Mouse (Mus musculus) kidney, adult 9 months (tissue): ENCODE data around the gene Atg7.

Experiments
- DNase-seq: peaks from one replicate; pipeline ENCODE4 v3.0.0; 2022

The Atg7 gene

GRCm38 (mm10) chr6:114858722-114859053 lies 215.8 kb downstream of the Atg7 start:
- no peak for DNase-seq

GRCm38 (mm10) chr6:114860677-114861568 lies 218.0 kb downstream of the Atg7 start:
- DNase-seq: no peak

GRCm38 (mm10) chr6:114861591-114861990 lies 218.7 kb downstream of the Atg7 start:
- no peak for DNase-seq

GRCm38 (mm10) chr6:114862046-114862445 lies 219.1 kb downstream of the Atg7 start:
- no peak for DNase-seq

GRCm38 (mm10) chr6:114863501-114863900 lies 220.6 kb downstream of the Atg7 start:
- peak; percentile 50 for DNase-seq

GRCm38 (mm10) chr6:114864421-114864820 lies 221.5 kb downstream of the Atg7 start:
- DNase-seq: no peak

GRCm38 (mm10) chr6:114866078-114866477 lies 223.2 kb downstream of the Atg7 start:
- DNase-seq: peak; percentile 47

GRCm38 (mm10) chr6:114866619-114867018 lies 223.7 kb downstream of the Atg7 start:
- peak; percentile 56 for DNase-seq

- DNase-seq: no peak
Observed at GRCm38 (mm10) chr6:114868656-114869055, 225.8 kb downstream of the Atg7 start.

GRCm38 (mm10) chr6:114869501-114870076 lies 226.7 kb downstream of the Atg7 start:
- no peak for DNase-seq

- DNase-seq: no peak
Observed at GRCm38 (mm10) chr6:114871010-114871660, 228.2 kb downstream of the Atg7 start.

GRCm38 (mm10) chr6:114873808-114874137 lies 230.9 kb downstream of the Atg7 start:
- no peak for DNase-seq

- peak; percentile 65 for DNase-seq
Observed at GRCm38 (mm10) chr6:114874138-114874928, 231.4 kb downstream of the Atg7 start.

- peak; percentile 97 for DNase-seq
Observed at GRCm38 (mm10) chr6:114875018-114875558, 232.2 kb downstream of the Atg7 start.

- peak; percentile 32 for DNase-seq
Observed at GRCm38 (mm10) chr6:114876033-114876432, 233.1 kb downstream of the Atg7 start.

- peak; percentile 61 for DNase-seq
Observed at GRCm38 (mm10) chr6:114876546-114876945, 233.6 kb downstream of the Atg7 start.

GRCm38 (mm10) chr6:114878841-114879520 lies 236.1 kb downstream of the Atg7 start:
- DNase-seq: peak; percentile 92

- DNase-seq: no peak
Observed at GRCm38 (mm10) chr6:114880798-114881197, 237.9 kb downstream of the Atg7 start.

- no peak for DNase-seq
Observed at GRCm38 (mm10) chr6:114882212-114882611, 239.3 kb downstream of the Atg7 start.

- no peak for DNase-seq
Observed at GRCm38 (mm10) chr6:114882675-114883074, 239.8 kb downstream of the Atg7 start.

GRCm38 (mm10) chr6:114883261-114883740 lies 240.4 kb downstream of the Atg7 start:
- peak; percentile 87 for DNase-seq

- DNase-seq: no peak
Observed at GRCm38 (mm10) chr6:114885129-114885528, 242.2 kb downstream of the Atg7 start.
